Mouse (Mus musculus): ENCODE results near the gene Acacb. TPM values are rescaled to one million over a fixed set of nuclear protein-coding genes. Genes with fewer than 3 reads are reported as not detected.

Gene Acacb
- polyA plus RNA-seq, 1 experiment from 2014 or later = 1.8 TPM

DNA sequence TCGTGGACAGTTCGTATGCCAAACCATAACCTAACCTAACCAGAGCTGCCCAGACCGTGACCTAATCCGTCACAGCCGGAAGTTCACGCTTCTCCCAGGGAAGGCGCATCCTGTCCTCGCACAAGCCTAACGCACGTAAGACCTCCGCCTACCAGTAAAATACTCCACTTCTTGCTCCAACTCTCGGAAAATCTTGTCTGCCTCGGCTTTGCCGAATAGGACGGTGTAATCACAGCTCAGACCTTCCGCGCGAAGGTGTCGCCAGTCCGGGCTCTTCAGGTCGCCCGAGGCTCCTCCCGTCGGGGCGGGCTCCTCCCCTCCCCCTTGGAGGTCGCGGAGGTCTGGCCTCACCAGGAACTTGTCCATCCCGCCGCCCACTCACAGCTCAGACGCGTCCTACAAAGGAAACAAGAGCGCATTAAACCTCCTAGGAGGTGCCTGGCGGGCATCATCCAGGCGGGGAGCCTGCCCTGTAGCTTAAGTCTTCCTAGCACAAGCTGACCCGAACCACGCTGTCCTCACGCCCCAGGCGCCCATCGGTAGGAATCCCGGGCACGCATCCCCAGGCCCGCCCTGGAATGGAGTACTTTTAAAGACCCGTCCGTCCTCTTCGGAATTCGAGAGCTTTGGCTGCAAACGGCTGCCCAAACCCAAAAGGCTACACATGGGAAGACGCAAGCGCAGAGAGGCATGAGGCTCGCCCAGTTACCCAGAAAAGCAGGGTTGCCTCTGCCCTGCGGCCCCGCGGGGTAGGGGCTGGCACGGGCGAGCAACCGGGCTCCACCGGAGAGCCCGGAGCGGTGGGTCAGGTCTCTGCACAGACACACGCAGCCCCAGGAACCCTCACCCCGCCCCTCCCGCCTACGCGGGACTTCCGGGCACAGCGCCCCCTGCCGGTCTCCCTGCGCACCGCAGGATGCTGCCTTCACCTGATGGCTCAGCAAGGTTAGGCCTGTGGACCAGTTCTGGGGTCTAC is 18.7 kb upstream of the Acacb start, which contains the start of gene Alkbh2:
Gene Alkbh2, minus strand, starts transcription at position 845 of the 976 bp plus-strand sequence.
- Histone ChIP-seq H3K4me1 (replicated peaks) (peaks cover 44% of the 10 kb centered on the region), H3K9me3 (no peaks in the 10 kb centered on the region)
- under 1% methylated on average over 69 of the region's 69 CpGs for WGBS

DNA sequence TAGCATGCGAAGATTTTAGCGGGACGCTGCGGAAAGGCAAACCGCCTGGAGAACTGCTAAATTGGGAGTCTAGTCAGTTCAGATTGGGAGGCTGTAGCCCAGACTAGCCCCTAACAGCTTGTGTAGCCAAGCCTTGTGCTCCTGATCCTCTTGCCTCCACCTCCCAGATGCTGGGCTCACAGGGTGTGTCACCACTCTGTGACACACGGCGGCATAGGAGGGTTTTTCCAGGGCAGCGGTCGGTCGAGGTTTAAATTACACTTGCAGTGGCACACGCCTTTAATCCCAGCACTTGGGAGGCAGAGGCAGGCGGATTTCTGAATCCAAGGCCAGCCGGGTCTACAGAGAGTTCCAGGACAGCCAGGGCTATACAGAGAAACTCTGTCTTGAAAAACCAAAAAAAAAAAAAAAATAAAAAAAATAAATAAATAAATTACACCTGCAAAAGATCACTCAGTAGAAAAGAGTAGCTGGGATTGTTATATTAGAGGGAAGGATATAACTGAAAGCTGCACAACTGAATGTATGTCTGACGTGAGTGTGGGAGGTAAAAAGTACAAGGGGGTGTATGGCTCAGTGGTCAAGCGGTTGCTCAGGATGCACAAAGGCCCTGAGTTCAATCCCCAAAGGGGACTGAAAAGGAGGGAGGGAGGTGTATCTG is 16.7 kb upstream of the Acacb start:
- peaks cover 31% of the 10 kb centered on the region for H3K36me3 ChIP-seq
- peak overlapping the region; percentile 92 for H3K4me3 ChIP-seq
- no peaks in the 10 kb centered on the region for H3K9me3 ChIP-seq
- H3K27me3 ChIP-seq (ENCODE audit: insufficient read depth, poor library complexity, severe bottlenecking) = no peaks in the 10 kb centered on the region
- H3K4me1 ChIP-seq (replicated peaks) = peaks cover 60% of the 10 kb centered on the region
- H3K27ac ChIP-seq = peak overlapping the region; percentile 86; the same call in 1 of the 2 replicates
- no peak for DNase-seq (ENCODE audit: low spot score)
- 80% methylated on average over 15 of the region's 15 CpGs for WGBS

More for the DNA sequence above, 18.7 kb upstream of the Acacb start, which contains the start of gene Alkbh2:
- Histone ChIP-seq H3K36me3 (peaks cover 37% of the 10 kb centered on the region), H3K27ac (peak within 1 kb of the TSS; percentile 92), H3K4me3 (peak within 1 kb of the TSS; percentile 76), H3K27me3 (ENCODE audit: insufficient read depth, poor library complexity, severe bottlenecking) (no peaks in the 10 kb centered on the region)
- peak; percentile 93 for DNase-seq (ENCODE audit: low spot score)

DNA sequence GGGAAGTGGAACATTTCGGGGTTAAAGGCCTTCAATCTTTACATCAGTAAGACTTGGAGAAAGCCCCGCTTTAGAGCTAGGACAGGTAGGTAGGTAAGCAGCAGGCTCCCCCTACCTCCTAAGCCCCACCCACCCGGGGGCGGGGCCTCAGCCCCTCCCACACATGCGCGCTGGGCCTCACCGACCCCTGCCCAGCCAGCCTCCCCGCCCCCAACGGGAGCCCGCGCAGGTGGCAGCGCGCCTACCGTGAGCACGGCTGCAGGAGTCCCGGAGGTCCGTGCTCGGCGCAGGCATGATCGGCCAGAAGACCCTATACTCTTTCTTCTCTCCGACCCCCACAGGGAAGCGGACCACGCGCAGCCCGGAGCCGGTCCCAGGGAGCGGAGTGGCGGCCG is 16.1 kb upstream of the Acacb start, which contains the start of gene Ung:
Gene Ung, plus strand, starts transcription at position 176 of the 395 bp plus-strand sequence.
- DNase-seq (ENCODE audit: low spot score) = peak; percentile 75
- under 1% methylated on average over 29 of the region's 29 CpGs for WGBS
- H3K27ac ChIP-seq = peak within 1 kb of the TSS; percentile 86
- peak within 1 kb of the TSS; percentile 92 for H3K4me3 ChIP-seq
- peaks cover 31% of the 10 kb centered on the region for H3K36me3 ChIP-seq
- H3K4me1 ChIP-seq (replicated peaks) = peaks cover 60% of the 10 kb centered on the region
- no peaks in the 10 kb centered on the region for H3K9me3 ChIP-seq
- no peaks in the 10 kb centered on the region for H3K27me3 ChIP-seq (ENCODE audit: insufficient read depth, poor library complexity, severe bottlenecking)

DNA sequence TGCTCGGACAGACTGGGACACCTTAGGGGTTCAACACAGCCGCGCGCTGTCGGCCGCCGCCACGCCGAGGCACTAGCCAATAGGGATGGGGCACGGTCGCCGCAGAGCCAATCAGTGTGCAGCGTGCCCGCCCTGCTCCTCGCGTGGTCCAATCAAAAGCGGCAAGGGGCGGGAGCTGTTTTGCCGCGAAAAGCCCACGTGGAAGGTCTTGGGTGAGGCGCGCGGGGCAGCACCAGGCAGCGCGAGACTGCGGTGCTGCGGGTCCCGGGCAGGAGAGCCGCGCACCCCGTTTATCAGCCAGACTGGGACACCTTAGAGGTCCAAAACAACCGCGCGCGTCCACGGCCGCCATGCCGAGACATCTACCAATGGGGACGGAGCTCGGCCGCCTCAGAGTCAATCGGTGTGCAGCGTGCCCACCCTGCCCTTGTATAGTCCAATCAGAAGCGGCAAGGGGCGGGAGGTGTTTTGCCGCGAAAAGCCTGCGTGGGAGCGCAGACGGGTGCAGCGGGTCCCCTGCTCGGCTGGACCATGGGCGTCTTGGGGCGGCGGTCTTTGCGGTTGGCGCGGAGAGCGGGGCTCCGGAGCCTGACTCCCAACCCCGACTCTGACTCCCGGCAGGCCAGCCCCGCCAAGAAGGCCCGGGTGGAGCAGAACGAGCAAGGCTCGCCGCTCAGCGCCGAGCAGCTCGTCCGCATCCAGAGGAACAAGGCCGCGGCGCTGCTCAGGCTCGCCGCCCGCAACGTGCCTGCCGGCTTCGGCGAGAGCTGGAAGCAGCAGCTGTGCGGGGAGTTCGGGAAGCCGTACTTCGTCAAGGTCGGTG is 15.4 kb upstream of the Acacb start:
- Histone ChIP-seq H3K4me3 (peak overlapping the region; percentile 92), H3K27me3 (ENCODE audit: insufficient read depth, poor library complexity, severe bottlenecking) (no peaks in the 10 kb centered on the region), H3K27ac (peak overlapping the region; percentile 86), H3K36me3 (peaks cover 31% of the 10 kb centered on the region), H3K4me1 (replicated peaks) (peaks cover 60% of the 10 kb centered on the region), H3K9me3 (no peaks in the 10 kb centered on the region)
- WGBS = 0% methylated on average over 87 of the region's 87 CpGs
- DNase-seq (ENCODE audit: low spot score) = peak; percentile 94

DNA sequence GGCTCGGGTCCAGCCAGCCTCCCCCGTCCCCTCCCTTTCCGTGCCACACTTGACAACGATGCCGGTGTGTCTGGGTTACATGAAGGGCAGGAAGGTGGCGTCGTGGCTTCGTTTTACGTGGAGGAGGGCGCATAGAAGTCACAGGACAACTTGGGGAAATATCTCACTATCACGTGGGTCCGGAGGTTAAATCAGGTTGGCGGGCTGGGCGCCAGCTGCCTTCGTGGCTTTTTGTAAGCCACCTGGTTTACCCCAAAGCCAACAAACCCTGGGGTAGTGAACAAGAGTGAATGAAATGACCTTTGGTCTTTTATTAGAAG is 14.9 kb upstream of the Acacb start:
- peak overlapping the region; percentile 92 for H3K4me3 ChIP-seq
- DNase-seq (ENCODE audit: low spot score) = no peak
- peaks cover 37% of the 10 kb centered on the region for H3K36me3 ChIP-seq
- H3K27me3 ChIP-seq (ENCODE audit: insufficient read depth, poor library complexity, severe bottlenecking) = no peaks in the 10 kb centered on the region
- under 1% methylated on average over 15 of the region's 15 CpGs for whole genome bisulfite sequencing
- no peaks in the 10 kb centered on the region for H3K9me3 ChIP-seq
- peaks cover 60% of the 10 kb centered on the region for H3K4me1 ChIP-seq (replicated peaks)
- H3K27ac ChIP-seq = peak overlapping the region; percentile 86

DNA sequence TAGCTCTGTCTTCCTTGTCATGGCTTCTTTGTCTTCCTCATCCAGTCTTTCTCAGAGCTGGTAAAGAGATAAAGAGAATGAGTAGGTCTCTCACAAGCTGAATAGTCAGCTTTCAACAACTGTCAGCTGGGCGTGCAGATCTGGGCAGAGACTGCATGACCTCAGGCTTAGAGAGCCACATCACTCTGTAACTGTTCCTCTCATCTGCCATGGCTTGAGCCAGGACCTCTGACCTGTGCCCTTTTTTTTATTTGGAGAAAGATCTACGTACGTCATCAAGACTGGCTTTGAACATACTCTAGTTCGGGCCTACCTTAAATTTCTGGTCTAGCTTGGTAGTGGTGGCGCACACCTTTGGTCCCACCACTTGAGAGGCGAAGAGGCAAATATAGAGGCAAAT is 13.5 kb upstream of the Acacb start:
- Histone ChIP-seq H3K27me3 (ENCODE audit: insufficient read depth, poor library complexity, severe bottlenecking) (no peaks in the 10 kb centered on the region), H3K27ac (no peak overlapping the region), H3K9me3 (no peaks in the 10 kb centered on the region), H3K4me1 (replicated peaks) (peaks cover 51% of the 10 kb centered on the region), H3K36me3 (peaks cover 50% of the 10 kb centered on the region), H3K4me3 (peak overlapping the region; percentile 92; the same call in 1 of the 2 replicates)
- no peak for DNase-seq (ENCODE audit: low spot score)
- WGBS = 75% methylated on average over 6 of the region's 6 CpGs

DNA sequence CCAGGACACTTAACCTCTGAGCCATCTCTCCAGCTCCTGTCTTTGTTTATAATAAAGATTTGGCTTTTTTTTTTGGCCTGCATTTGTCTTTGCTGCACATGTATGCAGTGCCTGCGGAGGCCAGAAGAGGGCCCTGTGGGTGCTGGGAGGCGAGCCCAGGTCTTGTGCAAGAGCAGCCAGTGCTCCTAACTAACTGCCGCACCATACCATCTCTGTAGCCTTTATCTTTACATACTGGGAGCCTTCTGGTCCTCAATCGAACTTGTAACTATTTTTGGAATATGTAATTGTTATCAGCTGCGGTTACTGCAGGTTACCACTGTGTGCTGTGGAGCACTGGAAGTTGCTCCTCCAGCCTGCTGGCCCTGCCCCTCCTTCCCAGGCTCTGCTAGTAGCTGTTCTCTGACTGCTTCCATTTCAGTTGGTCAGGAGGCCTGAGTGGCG is 12.2 kb upstream of the Acacb start:
- WGBS = 68% methylated on average over 6 of the region's 6 CpGs
- DNase-seq (ENCODE audit: low spot score) = peak; percentile 35
- no peaks in the 10 kb centered on the region for H3K27me3 ChIP-seq (ENCODE audit: insufficient read depth, poor library complexity, severe bottlenecking)
- no peak overlapping the region for H3K27ac ChIP-seq
- no peaks in the 10 kb centered on the region for H3K9me3 ChIP-seq
- no peak overlapping the region for H3K4me3 ChIP-seq
- H3K36me3 ChIP-seq = peaks cover 61% of the 10 kb centered on the region
- H3K4me1 ChIP-seq (replicated peaks) = peaks cover 60% of the 10 kb centered on the region

DNA sequence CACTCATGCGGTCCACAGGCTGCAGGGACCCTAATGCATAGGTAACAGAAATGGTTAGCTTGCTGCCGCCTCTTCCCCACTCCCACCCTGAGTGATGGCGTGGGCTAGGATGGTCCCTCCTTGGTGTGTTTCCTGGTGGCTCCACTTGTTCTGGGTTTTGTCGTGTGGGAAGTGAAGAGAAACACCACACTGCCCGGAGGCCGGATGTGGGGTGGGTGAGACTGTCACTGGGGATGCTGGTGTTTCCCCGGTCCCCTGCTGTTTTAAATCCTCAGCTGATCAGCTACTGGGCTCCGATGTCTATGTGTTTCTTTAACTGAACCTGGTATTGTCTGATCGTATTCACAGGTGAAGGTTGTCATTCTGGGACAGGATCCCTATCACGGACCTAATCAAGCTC is 10.8 kb upstream of the Acacb start:
- 93% methylated on average over 10 of the region's 10 CpGs for WGBS
- no peak overlapping the region for H3K4me3 ChIP-seq
- peaks cover 75% of the 10 kb centered on the region for H3K36me3 ChIP-seq

DNA sequence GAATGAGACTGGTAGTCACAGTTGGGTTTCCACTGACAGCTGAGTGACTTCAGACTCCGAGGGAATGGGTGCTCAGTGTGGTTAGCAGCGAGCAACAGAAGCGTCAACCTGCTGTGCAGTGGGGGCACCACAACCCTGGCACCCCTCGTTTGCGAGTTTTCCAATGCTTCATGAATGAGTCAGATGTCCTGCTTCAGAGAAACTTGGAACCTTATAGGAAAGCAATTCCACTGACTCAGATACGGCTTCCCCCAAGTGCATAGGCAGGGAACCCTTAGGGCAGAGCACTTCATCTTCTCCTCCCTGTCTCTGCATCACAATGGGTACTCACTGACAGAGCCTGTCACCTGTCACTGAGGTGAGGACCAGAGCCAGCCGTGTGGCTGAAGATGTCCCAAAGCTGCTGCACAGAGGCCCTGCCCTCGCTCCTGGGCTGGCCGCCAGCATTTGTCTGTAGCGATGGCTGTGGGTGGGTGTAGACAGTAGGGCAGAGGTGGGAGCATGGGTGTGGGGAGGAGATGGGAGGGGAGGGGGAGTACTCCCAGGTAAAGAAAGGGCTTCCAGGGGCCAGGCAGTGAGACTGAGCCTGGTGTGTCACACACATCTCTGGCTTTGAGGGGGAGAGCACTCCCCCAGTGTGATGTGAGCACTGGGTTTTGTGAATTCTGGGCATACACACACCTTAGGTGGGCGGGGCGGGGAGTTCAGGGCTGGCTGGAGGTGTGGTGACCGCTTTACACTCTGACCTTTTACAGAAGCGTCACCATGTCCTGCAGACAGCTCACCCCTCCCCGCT is 8.7 kb upstream of the Acacb start:
- H3K27me3 ChIP-seq (ENCODE audit: insufficient read depth, poor library complexity, severe bottlenecking) = no peaks in the 10 kb centered on the region
- no peaks in the 10 kb centered on the region for H3K9me3 ChIP-seq
- peaks cover 41% of the 10 kb centered on the region for H3K4me1 ChIP-seq (replicated peaks)
- peaks cover 72% of the 10 kb centered on the region for H3K36me3 ChIP-seq
- 88% methylated on average over 15 of the region's 15 CpGs for WGBS
- no peak overlapping the region for H3K4me3 ChIP-seq
- DNase-seq (ENCODE audit: low spot score) = no peak
- no peak overlapping the region for H3K27ac ChIP-seq

More for the DNA sequence above, 10.8 kb upstream of the Acacb start:
- H3K27ac ChIP-seq = no peak overlapping the region
- H3K9me3 ChIP-seq = no peaks in the 10 kb centered on the region
- no peak for DNase-seq (ENCODE audit: low spot score)
- peaks cover 59% of the 10 kb centered on the region for H3K4me1 ChIP-seq (replicated peaks)
- no peaks in the 10 kb centered on the region for H3K27me3 ChIP-seq (ENCODE audit: insufficient read depth, poor library complexity, severe bottlenecking)

DNA sequence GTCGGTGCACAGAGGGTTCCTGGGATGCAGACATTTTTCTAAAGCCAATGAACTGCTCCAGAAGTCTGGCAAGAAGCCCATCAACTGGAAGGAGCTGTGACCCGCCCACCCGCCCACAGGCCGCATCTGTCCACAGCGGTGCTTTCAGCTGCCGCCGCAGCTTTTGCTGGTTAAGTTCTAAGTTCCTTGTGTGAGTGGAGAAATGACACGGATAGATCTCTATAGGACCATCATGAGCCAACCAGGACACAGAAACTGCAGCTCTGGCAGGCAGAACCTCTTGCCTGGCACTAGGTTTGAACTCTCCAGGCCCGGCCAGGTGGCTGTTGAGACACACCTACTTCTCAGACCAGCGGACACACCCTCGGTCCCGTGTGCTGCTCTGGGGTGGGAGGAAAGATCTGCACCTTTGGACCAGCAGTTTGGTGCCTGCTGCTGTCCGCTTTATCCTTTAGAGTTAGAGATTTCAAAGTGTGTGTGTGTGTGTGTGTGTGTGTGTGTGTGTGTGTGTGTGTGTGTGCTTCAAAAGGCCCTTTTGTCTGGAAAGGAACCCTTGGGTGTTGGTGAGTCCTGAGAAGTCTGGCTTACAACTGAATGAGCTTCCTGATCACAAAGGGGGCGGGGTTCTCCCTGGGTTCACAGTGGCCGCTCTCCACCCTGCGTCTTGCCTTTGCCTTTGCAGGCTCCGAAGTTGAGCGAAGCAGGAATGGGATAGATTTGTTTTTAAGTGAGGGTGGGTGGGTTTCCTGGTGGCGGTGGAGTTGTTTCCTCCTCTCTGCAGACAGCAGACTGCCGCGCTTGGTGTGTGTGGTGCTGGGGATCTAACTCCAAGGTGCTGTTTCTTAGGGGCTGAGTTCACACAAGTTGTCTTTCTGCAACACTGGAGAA is 7.8 kb upstream of the Acacb start:
- H3K9me3 ChIP-seq = no peaks in the 10 kb centered on the region
- H3K4me1 ChIP-seq (replicated peaks) = peaks cover 39% of the 10 kb centered on the region
- no peaks in the 10 kb centered on the region for H3K27me3 ChIP-seq (ENCODE audit: insufficient read depth, poor library complexity, severe bottlenecking)
- H3K36me3 ChIP-seq = peaks cover 68% of the 10 kb centered on the region
- peak overlapping the region; percentile 24; the same call in 1 of the 2 replicates for H3K27ac ChIP-seq
- H3K4me3 ChIP-seq = no peak overlapping the region
- DNase-seq (ENCODE audit: low spot score) = no peak
- 81% methylated on average over 21 of the region's 21 CpGs for WGBS

DNA sequence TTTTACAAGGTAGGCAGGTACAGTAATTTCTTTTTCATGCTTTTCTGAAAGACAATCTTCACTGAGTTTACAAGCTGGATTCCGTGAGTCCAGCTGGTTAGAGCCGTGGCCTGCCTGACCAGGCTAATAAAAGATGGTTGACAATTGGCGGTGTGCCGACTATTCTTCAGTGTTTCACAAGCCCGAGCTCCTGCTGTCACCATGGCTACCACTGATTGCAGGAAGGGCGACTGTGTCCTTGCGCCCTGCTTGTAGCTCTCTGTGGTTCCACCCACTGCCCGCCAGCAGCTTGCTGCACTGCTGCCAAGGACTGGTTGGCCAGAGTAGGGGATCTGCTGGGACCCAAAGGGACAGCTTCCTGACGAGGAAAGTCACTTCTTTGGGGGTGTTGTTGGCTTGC is 7.2 kb upstream of the Acacb start:
- peak; percentile 40 for DNase-seq (ENCODE audit: low spot score)
- H3K36me3 ChIP-seq = peaks cover 63% of the 10 kb centered on the region
- H3K9me3 ChIP-seq = no peaks in the 10 kb centered on the region
- peak overlapping the region; percentile 24; the same call in 1 of the 2 replicates for H3K27ac ChIP-seq
- H3K27me3 ChIP-seq (ENCODE audit: insufficient read depth, poor library complexity, severe bottlenecking) = no peaks in the 10 kb centered on the region
- H3K4me1 ChIP-seq (replicated peaks) = peaks cover 40% of the 10 kb centered on the region
- WGBS = 53% methylated on average over 9 of the region's 9 CpGs
- H3K4me3 ChIP-seq = no peak overlapping the region

Data from hindbrain, embryonic 10.5 days (tissue).